Comparison of ENCODE assay signal across 11 mouse cellular contexts in genomic region chrX:136014392-136014791, GRCm38 (mm10). TPM values are rescaled to one million over a fixed set of nuclear protein-coding genes. Genes with fewer than 3 reads are reported as not detected.
DNase-seq lines count a peak whose midpoint lies in the region; ATAC-seq and TF ChIP-seq lines count a peak whose summit lies in the region.
"Had no signal": no experiment of that assay in that cellular context is flagged by ENCODE, and none has a peak within 500 bp of the region (broad histone marks: within the 10 kb centered on the region; RNA-seq: fewer than 3 reads in every experiment).

No protein-coding gene starts in this region.

- no peak overlapping the region for H3K9ac ChIP-seq in intestine, embryonic 14.5 days (ENCODE audit: low read length)
- H3K9ac ChIP-seq in intestine, postnatal 0 days (ENCODE audit: low read depth, low read length) = no peak overlapping the region

- no peaks in the 10 kb centered on the region for H3K27me3 ChIP-seq in intestine, embryonic 14.5 days (replicated peaks; ENCODE audit: control insufficient read depth, insufficient read depth, low read length)
- H3K27me3 ChIP-seq in intestine, postnatal 0 days (replicated peaks; ENCODE audit: control insufficient read depth, insufficient read depth, low read length) = no peaks in the 10 kb centered on the region

- H3K9me3 ChIP-seq in intestine, embryonic 14.5 days (ENCODE audit: control insufficient read depth, low read length) = peaks cover 4% of the 10 kb centered on the region; the same call in 1 of the 2 replicates
- H3K9me3 ChIP-seq in intestine, postnatal 0 days (ENCODE audit: control insufficient read depth) = 0 out of 2 replicates have a peak, but pooled peaks cover 2% of the 10 kb centered on the region
- H3K9me3 ChIP-seq: hindbrain, embryonic 10.5 days had no signal

- no peak overlapping the region for H3K4me3 ChIP-seq in intestine, embryonic 14.5 days (ENCODE audit: low read depth, low read length)
- H3K4me3 ChIP-seq in intestine, postnatal 0 days (ENCODE audit: low read depth, low read length) = no peak overlapping the region
- H3K4me3 ChIP-seq in left cerebral cortex, adult 2 months = no peak overlapping the region
- H3K4me3 ChIP-seq: hindbrain, embryonic 10.5 days had no signal

- TF ChIP-seq CTCF in intestine, postnatal 0 days (IDR thresholded peaks at IDR 0.05; ENCODE audit: low read depth) = no peak
- TF ChIP-seq CTCF in left cerebral cortex, adult 2 months (IDR thresholded peaks at IDR 0.05) = no peak

- H3K4me1 ChIP-seq in intestine, embryonic 14.5 days (replicated peaks; ENCODE audit: control insufficient read depth, insufficient read depth, low read length) = no peaks in the 10 kb centered on the region
- no peaks in the 10 kb centered on the region for H3K4me1 ChIP-seq in intestine, postnatal 0 days (replicated peaks; ENCODE audit: control insufficient read depth, insufficient read depth, low read length)
- H3K4me1 ChIP-seq: hindbrain, embryonic 10.5 days had no signal

- no peaks in the 10 kb centered on the region for H3K36me3 ChIP-seq in intestine, embryonic 14.5 days (ENCODE audit: control insufficient read depth, insufficient read depth, low read length)
- no peaks in the 10 kb centered on the region for H3K36me3 ChIP-seq in intestine, postnatal 0 days (ENCODE audit: control insufficient read depth, insufficient read depth)
- H3K36me3 ChIP-seq: hindbrain, embryonic 10.5 days had no signal

- peak; percentile 72 for DNase-seq in intestine, embryonic 14.5 days (ENCODE audit: low spot score)
- DNase-seq in adipocyte (ENCODE audit: low spot score) = peak; percentile 80
- peak; percentile 43 for DNase-seq in forelimb bud, embryonic 11.5 days (ENCODE audit: low read depth, low spot score)
- peak; percentile 41 to 63 for DNase-seq in kidney, postnatal 36 days
- DNase-seq in thymus, adult 18-20 months = no peak
- DNase-seq in right cerebral cortex, postnatal 14 days = no peak
- DNase-seq in left cerebral cortex, adult 2 months (ENCODE audit: extremely low spot score in 1 of 2, low spot score in 2 of 2) = no peak
- DNase-seq: cerebellum, adult 18-20 months had no signal

- WGBS in intestine, embryonic 14.5 days = 18% methylated on average over 2 of the region's 2 CpGs
- 8% methylated on average over 2 of the region's 2 CpGs for WGBS in intestine, postnatal 0 days

- ATAC-seq in intestine, embryonic 14.5 days (replicated peaks; ENCODE audit: low FRiP score, low TSS enrichment, low read depth) = peak; percentile 79
- ATAC-seq in intestine, postnatal 0 days = no peak

- no peak overlapping the region for H3K27ac ChIP-seq in intestine, embryonic 14.5 days (ENCODE audit: low read depth)
- H3K27ac ChIP-seq in intestine, postnatal 0 days (ENCODE audit: low read depth, low read length) = no peak overlapping the region
- no peak overlapping the region for H3K27ac ChIP-seq in left cerebral cortex, adult 2 months
- H3K27ac ChIP-seq: hindbrain, embryonic 10.5 days had no signal

- H3K4me2 ChIP-seq in intestine, embryonic 14.5 days (ENCODE audit: low read length) = no peak overlapping the region
- H3K4me2 ChIP-seq in intestine, postnatal 0 days (replicated peaks; ENCODE audit: low read depth) = no peak overlapping the region

- intact Hi-C loops in left cerebral cortex, adult 2 months (cut with DNase I) = no loop called here

RNA-seq across cellular contexts. Expression of gene Arxes1, which starts 18.8 kb away (rescaled TPM):
- 35.9 and 40.5 TPM in 2 replicates for polyA plus RNA-seq in intestine, embryonic 14.5 days (2014; fragmentation: Nextera tagmentation; extraction: Ambion mirVana)
- 8.2 and 8.4 TPM in 2 replicates for polyA plus RNA-seq in intestine, postnatal 0 days (2015; fragmentation: Nextera tagmentation; extraction: Ambion mirVana)
- total RNA-seq in left cerebral cortex, adult 2 months (2021) = 10 to 100 TPM; 29.3 to 31.6 TPM
- total RNA-seq: megakaryocyte, adult 5-6 weeks had no signal

RNA-seq across cellular contexts. Expression of gene Arxes2, which starts 20.8 kb away (rescaled TPM):
- 85.0 and 86.0 TPM in 2 replicates for polyA plus RNA-seq in intestine, embryonic 14.5 days (2014; fragmentation: Nextera tagmentation; extraction: Ambion mirVana)
- polyA plus RNA-seq in intestine, postnatal 0 days (2015; fragmentation: Nextera tagmentation; extraction: Ambion mirVana) = 28.7 and 29.7 TPM in 2 replicates
- total RNA-seq in left cerebral cortex, adult 2 months (2021) = 10 to 100 TPM; 59.2 to 73.2 TPM
- total RNA-seq: megakaryocyte, adult 5-6 weeks had no signal

RNA-seq across cellular contexts. Expression of gene Bex2, which starts 53.6 kb away (rescaled TPM):
- 132 and 146 TPM in 2 replicates for polyA plus RNA-seq in intestine, embryonic 14.5 days (2014; fragmentation: Nextera tagmentation; extraction: Ambion mirVana)
- 55.0 and 58.5 TPM in 2 replicates for polyA plus RNA-seq in intestine, postnatal 0 days (2015; fragmentation: Nextera tagmentation; extraction: Ambion mirVana)
- 100 to 1,000 TPM; 346 to 347 TPM for total RNA-seq in left cerebral cortex, adult 2 months (2021)
- total RNA-seq: megakaryocyte, adult 5-6 weeks had no signal

Comparison
In these comparisons a context has a peak if more than half of its experiments do, and no peak if none do; other contexts are left out.
1. DNase-seq: peak in intestine, embryonic 14.5 days (single experiment), adipocyte (single experiment), forelimb bud, embryonic 11.5 days (single experiment) and kidney, postnatal 36 days (2 of 2); none in thymus, adult 18-20 months (0 of 2), right cerebral cortex, postnatal 14 days (single experiment) and left cerebral cortex, adult 2 months (0 of 2).